Mouse (Mus musculus) thymus, adult 2 months (tissue): ENCODE data around the gene Gm42715.

Experiments
- CTCF ChIP-seq: fragments of 200-500 bp; IDR thresholded peaks from 2 replicates; pipeline ENCODE4 v1.5.1; 2012; ENCODE audit warnings: mild to moderate bottlenecking, control low read depth, low read length, moderate library complexity, borderline replicate concordance; ENCODE audit not compliant: control insufficient read depth, poor library complexity, insufficient read depth; ENCODE audit errors: extremely low read depth
- POLR2A ChIP-seq: fragments of 200-500 bp; IDR thresholded peaks from 2 replicates; pipeline ENCODE4 v1.6.1; 2012; ENCODE audit warnings: mild to moderate bottlenecking, low read length, control low read depth, moderate library complexity; ENCODE audit not compliant: control insufficient read depth, poor library complexity, insufficient read depth; ENCODE audit errors: extremely low read depth

DNA sequence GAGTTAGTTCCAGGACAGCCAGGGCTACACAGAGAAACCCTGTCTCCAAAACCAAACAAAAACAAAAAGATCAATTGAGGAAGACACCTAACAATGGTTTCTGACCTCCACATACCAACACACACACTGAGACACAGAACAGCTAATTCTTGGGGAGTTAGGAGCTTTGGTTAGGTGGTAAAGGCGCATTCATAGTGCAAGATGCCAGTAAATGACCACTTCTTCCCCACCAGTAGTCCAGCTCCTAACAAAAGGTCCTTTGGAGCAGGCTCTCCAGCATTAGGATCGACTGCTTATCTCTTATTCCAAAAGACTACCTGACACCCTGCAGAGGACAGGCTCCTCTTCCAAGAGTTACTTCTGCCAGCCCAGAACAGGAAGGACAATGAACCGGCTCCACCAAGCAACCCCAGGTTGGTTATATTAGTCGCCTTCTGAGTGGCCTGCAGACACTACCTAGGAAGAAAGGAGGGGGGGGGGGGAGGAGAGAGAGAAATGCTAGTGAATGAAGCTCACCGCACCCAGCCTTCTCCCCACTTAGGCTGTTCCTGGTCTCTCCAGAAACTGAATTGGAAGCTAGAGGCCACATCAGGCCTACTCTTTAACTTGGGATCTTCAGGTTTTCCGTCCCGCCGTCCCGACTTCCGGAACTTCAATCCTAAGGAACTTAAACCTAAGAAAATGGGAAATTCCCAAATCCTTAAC, 49.2 kb upstream of the Gm42715 start:
- TF ChIP-seq CTCF (no peak), POLR2A (no peak)
